Mouse (Mus musculus) testis, adult 2 months (tissue): ENCODE measurements around the gene Ptprd.

Source experiments
- CTCF ChIP-seq: fragments of 200-500 bp; IDR thresholded peaks from 2 replicates; pipeline ENCODE4 v1.5.1; 2012; ENCODE audit warnings: low read depth, mild to moderate bottlenecking, inconsistent platforms, low read length, moderate library complexity; ENCODE audit not compliant: control insufficient read depth, insufficient read depth, insufficient replicate concordance
- POLR2A ChIP-seq: fragments of 200-500 bp; IDR thresholded peaks from 2 replicates; pipeline ENCODE4 v1.6.1; 2012; ENCODE audit warnings: low read depth, mild to moderate bottlenecking, inconsistent platforms, low read length, moderate library complexity; ENCODE audit not compliant: control insufficient read depth

DNA sequence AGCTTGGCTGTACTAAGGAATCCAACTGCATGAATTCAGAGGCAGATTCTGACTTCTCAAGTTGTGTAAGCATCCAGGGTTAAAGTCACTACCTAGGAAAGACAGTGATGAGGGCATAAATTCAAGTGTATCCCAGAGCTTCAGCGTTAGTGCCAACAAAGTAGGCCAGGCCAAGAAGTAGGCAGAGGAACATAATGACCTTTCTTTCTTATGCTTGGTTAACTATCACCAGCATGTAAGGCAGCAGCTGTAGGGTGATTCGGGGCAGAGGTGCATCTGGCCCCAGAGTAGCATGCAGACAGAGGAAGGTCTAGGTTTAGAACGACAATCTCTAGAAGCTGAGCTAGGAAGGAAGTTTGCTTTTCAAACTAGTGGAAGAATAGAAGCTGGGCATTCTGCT, 1782.0 kb downstream of the Ptprd start:
- TF ChIP-seq CTCF, result no peak
- TF ChIP-seq POLR2A, result no peak
